Mouse (Mus musculus): ENCODE measurements around the gene 3830406C13Rik.
"Not testable (repeated sequence)": the region's sequence is repeated elsewhere in the genome, so short reads cannot be mapped to it uniquely, and the experiment has no call there.

The 3830406C13Rik gene

GRCm38 (mm10) chr14:12284141-12284912 lies at the start of gene 3830406C13Rik:
TSS of gene 3830406C13Rik (plus strand) at chr14:12284173.
- DNase-seq (ENCODE audit: low spot score in 2 of 2) = peak; percentile 66 to 80

- DNase-seq (ENCODE audit: low spot score in 2 of 2) = no peak
Observed at GRCm38 (mm10) chr14:12243726-12244125, 40.2 kb upstream of the 3830406C13Rik start.

GRCm38 (mm10) chr14:12276031-12276430 lies 7.9 kb upstream of the 3830406C13Rik start:
- DNase-seq (ENCODE audit: low spot score in 2 of 2) = no peak

- DNase-seq (ENCODE audit: low spot score in 2 of 2) = no peak
Observed at GRCm38 (mm10) chr14:12283641-12284040, 332 bp upstream of the 3830406C13Rik start, which contains the start of gene Gm49355. TSS of gene Gm49355 (plus strand) at chr14:12283976.

GRCm38 (mm10) chr14:12289747-12290146 lies 5.8 kb downstream of the 3830406C13Rik start:
- not testable (repeated sequence) for DNase-seq (ENCODE audit: low spot score in 2 of 2)

GRCm38 (mm10) chr14:12296391-12296790 lies 12.4 kb downstream of the 3830406C13Rik start:
- no peak for DNase-seq (ENCODE audit: low spot score in 2 of 2)

- no peak for DNase-seq (ENCODE audit: low spot score in 2 of 2)
Observed at GRCm38 (mm10) chr14:12299171-12299570, 15.2 kb downstream of the 3830406C13Rik start.

- DNase-seq (ENCODE audit: low spot score in 2 of 2) = no peak
Observed at GRCm38 (mm10) chr14:12299654-12300053, 15.7 kb downstream of the 3830406C13Rik start.

- DNase-seq (ENCODE audit: low spot score in 2 of 2) = no peak
Observed at GRCm38 (mm10) chr14:12300275-12300674, 16.3 kb downstream of the 3830406C13Rik start.

- no peak for DNase-seq (ENCODE audit: low spot score in 2 of 2)
Observed at GRCm38 (mm10) chr14:12300677-12301076, 16.7 kb downstream of the 3830406C13Rik start.

GRCm38 (mm10) chr14:12303106-12303505 lies 19.1 kb downstream of the 3830406C13Rik start:
- DNase-seq (ENCODE audit: low spot score in 2 of 2) = no peak

GRCm38 (mm10) chr14:12333622-12334021 lies 49.6 kb downstream of the 3830406C13Rik start:
- DNase-seq (ENCODE audit: low spot score in 2 of 2) = no peak

- no peak for DNase-seq (ENCODE audit: low spot score in 2 of 2)
Observed at GRCm38 (mm10) chr14:12334925-12335324, 51.0 kb downstream of the 3830406C13Rik start.

GRCm38 (mm10) chr14:12337421-12337997 lies 53.5 kb downstream of the 3830406C13Rik start:
- DNase-seq (ENCODE audit: low spot score in 2 of 2) = no peak

- DNase-seq (ENCODE audit: low spot score in 2 of 2) = no peak
Observed at GRCm38 (mm10) chr14:12337998-12338809, 54.2 kb downstream of the 3830406C13Rik start.

GRCm38 (mm10) chr14:12338811-12339565 lies 55.0 kb downstream of the 3830406C13Rik start:
- DNase-seq (ENCODE audit: low spot score in 2 of 2) = no peak

GRCm38 (mm10) chr14:12340238-12341074 lies 56.5 kb downstream of the 3830406C13Rik start:
- DNase-seq (ENCODE audit: low spot score in 2 of 2) = no peak

GRCm38 (mm10) chr14:12341075-12341788 lies 57.3 kb downstream of the 3830406C13Rik start:
- DNase-seq (ENCODE audit: low spot score in 2 of 2) = no peak

- DNase-seq (ENCODE audit: low spot score in 2 of 2) = no peak
Observed at GRCm38 (mm10) chr14:12341789-12342457, 58.0 kb downstream of the 3830406C13Rik start.
